Mouse (Mus musculus) stomach, embryonic 14.5 days (tissue): Measurements from ENCODE around the gene Rbp4. TPM values are rescaled to one million over a fixed set of nuclear protein-coding genes. Genes with fewer than 3 reads are reported as not detected.

ENCODE experiments used
- ATAC-seq: fragments of 200-750 bp; cut with Nextera tagmentation; 2 replicates; pipeline ENCODE4 v1.8.0; 2017; ENCODE audit warnings: low read depth, moderate TSS enrichment; ENCODE audit not compliant: insufficient number of reproducible peaks, insufficient read depth, low FRiP score
- H3K27ac ChIP-seq: fragments of 300-500 bp; sonication (generic); 2 replicates; pipeline ENCODE4 v1.5.1; 2014; ENCODE audit warnings: mild to moderate bottlenecking, low read length, moderate library complexity, mixed read lengths
- H3K27me3 ChIP-seq: fragments of 300-500 bp; sonication (generic); 2 replicates; pipeline ENCODE4 v1.6.1; 2014; ENCODE audit warnings: low read length, control low read depth, mixed read lengths; ENCODE audit not compliant: control insufficient read depth, insufficient read depth
- H3K36me3 ChIP-seq: fragments of 300-500 bp; sonication (generic); 2 replicates; pipeline ENCODE4 v1.6.1; 2014; ENCODE audit warnings: mild to moderate bottlenecking, control low read depth, low read length, moderate library complexity, mixed read lengths; ENCODE audit not compliant: control insufficient read depth, insufficient read depth
- H3K4me1 ChIP-seq: fragments of 300-500 bp; sonication (generic); 2 replicates; pipeline ENCODE4 v1.6.1; 2014; ENCODE audit warnings: low read length, control low read depth, mixed read lengths; ENCODE audit not compliant: control insufficient read depth, insufficient read depth
- H3K4me2 ChIP-seq: fragments of 300-500 bp; sonication (generic); replicated peaks from 2 replicates; pipeline ENCODE4 v1.6.1; 2014; ENCODE audit warnings: low read depth, low read length, control low read depth
- H3K4me3 ChIP-seq: fragments of 300-500 bp; sonication (generic); 2 replicates; pipeline ENCODE4 v1.5.1; 2014; ENCODE audit warnings: low read depth, low read length, control low read depth
- H3K9ac ChIP-seq: fragments of 300-500 bp; sonication (generic); replicated peaks from 2 replicates; pipeline ENCODE4 v1.6.1; 2014; ENCODE audit warnings: low read depth, mild to moderate bottlenecking, control low read depth, low read length, moderate library complexity, mixed read lengths
- H3K9me3 ChIP-seq: fragments of 300-500 bp; sonication (generic); 2 replicates; pipeline ENCODE4 v1.6.1; 2016; ENCODE audit warnings: low read depth, low read length, control low read depth; ENCODE audit not compliant: control insufficient read depth
- WGBS: fragments of 180-500 bp; shearing (Covaris S2); extraction: QIAGEN DNeasy Blood & Tissue Kit; methylation state at CpG from one replicate; pipeline ENCODE4 v1.1.7; 2014; 5-methylcytosine and 5-hydroxymethylcytosine counted together
- polyA plus RNA-seq: library from polyadenylated mRNA; unstranded; fragments of >200 nt; fragmentation: Nextera tagmentation; extraction: Ambion mirVana; gene quantifications from 2 replicates; pipeline ENCODE4 v1.2.1, GENCODE M21; 2014

Rbp4 gene
- polyA plus RNA-seq, 1 experiment from 2014 or later = 19.9 TPM

GRCm38 (mm10) chr19:38109506-38110242 is 15.4 kb downstream of the Rbp4 start:
- WGBS = 88% methylated on average over 15 of the region's 15 CpGs
- Histone ChIP-seq H3K27ac (no peak overlapping the region), H3K4me2 (no peak overlapping the region)

DNA sequence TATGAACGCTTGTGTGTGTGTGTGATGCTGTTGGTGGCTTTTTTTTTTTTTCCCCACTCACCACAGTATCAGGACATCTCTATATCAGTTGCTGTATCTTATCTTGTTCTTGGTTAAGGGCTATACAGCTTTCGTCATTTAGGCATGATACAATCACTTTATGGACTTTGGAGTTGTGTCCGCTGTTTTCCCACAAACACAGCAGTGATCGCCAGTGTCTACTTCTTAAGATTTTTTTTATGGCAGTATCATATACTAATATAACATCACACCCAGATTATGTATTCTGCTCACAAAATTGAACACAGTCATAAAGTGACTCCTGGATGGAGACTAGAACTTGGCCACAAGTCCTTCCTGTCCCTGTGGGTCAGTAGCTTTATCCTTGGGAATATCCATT is 17.2 kb downstream of the Rbp4 start:
- H3K9me3 ChIP-seq = no peaks in the 10 kb centered on the region
- no peak overlapping the region for H3K4me2 ChIP-seq
- H3K4me1 ChIP-seq = 0 out of 2 replicates have a peak, but pooled peaks cover 5% of the 10 kb centered on the region
- no peak overlapping the region for H3K9ac ChIP-seq
- no peaks in the 10 kb centered on the region for H3K36me3 ChIP-seq
- no peak overlapping the region for H3K27ac ChIP-seq
- H3K27me3 ChIP-seq = no peaks in the 10 kb centered on the region; the same call in 1 of the 2 replicates
- H3K4me3 ChIP-seq = no peak overlapping the region
- no peak for ATAC-seq
- 90% methylated on average over 4 of the region's 4 CpGs for WGBS

More at GRCm38 (mm10) chr19:38109506-38110242, 15.4 kb downstream of the Rbp4 start:
- Histone ChIP-seq H3K9me3 (no peaks in the 10 kb centered on the region), H3K4me3 (no peak overlapping the region), H3K4me1 (0 out of 2 replicates have a peak, but pooled peaks cover 5% of the 10 kb centered on the region), H3K27me3 (no peaks in the 10 kb centered on the region; the same call in 1 of the 2 replicates), H3K9ac (no peak overlapping the region), H3K36me3 (no peaks in the 10 kb centered on the region)
- no peak for ATAC-seq

DNA sequence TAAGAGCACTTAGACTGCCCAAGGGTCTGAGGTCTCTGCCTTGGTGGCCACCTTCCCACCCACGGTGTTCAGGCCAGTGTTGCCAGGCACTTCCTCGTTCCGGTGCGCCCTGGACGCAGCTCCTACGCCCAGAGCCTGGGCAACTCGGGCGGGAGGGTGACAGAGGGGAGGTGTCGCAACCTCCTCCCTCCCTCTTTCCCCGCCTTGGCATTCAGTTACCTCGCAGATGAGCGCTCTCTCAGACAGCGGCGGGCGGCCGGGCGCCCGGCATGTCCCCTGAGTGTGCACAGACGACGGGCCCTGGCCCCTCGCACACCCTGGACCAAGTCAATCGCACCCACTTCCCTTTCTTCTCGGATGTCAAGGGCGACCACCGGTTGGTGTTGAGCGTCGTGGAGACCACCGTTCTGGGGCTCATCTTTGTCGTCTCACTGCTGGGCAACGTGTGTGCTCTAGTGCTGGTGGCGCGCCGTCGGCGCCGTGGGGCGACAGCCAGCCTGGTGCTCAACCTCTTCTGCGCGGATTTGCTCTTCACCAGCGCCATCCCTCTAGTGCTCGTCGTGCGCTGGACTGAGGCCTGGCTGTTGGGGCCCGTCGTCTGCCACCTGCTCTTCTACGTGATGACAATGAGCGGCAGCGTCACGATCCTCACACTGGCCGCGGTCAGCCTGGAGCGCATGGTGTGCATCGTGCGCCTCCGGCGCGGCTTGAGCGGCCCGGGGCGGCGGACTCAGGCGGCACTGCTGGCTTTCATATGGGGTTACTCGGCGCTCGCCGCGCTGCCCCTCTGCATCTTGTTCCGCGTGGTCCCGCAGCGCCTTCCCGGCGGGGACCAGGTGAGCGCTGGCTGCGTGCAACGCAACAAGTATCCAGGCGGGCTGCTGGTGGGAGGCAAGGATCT is 28.0 kb downstream of the Rbp4 start, which contains the start of gene Ffar4:
Gene Ffar4 (plus strand): TSS at position 214 of the 901 bp plus-strand sequence.
- no peaks in the 10 kb centered on the region for H3K36me3 ChIP-seq
- H3K4me1 ChIP-seq = no peaks in the 10 kb centered on the region
- peak within 1 kb of the TSS; percentile 29 for H3K4me3 ChIP-seq
- H3K27ac ChIP-seq = no peak within 1 kb of the TSS
- H3K4me2 ChIP-seq = peak within 1 kb of the TSS; percentile 59
- no peak within 1 kb of the TSS for H3K9ac ChIP-seq
- ATAC-seq = peak; percentile 70
- under 1% methylated on average over 77 of the region's 77 CpGs for WGBS
- H3K9me3 ChIP-seq = no peaks in the 10 kb centered on the region
- H3K27me3 ChIP-seq = peaks cover 16% of the 10 kb centered on the region

DNA sequence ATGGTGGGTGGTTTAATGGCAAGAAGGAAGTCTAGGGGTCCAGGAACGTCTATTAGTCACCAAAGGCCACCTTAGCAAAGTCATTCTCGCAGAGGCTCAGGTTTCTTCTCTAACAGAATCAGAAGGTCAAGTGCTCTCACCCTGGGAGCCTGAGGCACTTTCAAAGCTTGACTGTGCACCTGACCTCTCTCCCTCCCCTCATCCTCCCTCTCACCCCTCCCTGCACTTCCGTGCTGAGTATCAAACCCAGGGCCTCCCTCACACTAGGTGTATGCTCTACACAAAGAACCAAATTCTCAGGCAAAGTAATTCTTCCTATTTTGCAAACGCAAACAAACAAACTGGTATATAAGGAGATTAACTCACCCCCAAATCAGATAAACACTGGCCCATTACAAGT is 28.9 kb downstream of the Rbp4 start:
- H3K4me1 ChIP-seq = no peaks in the 10 kb centered on the region
- ATAC-seq = no peak
- H3K9me3 ChIP-seq = no peaks in the 10 kb centered on the region
- WGBS = 23% methylated on average over 4 of the region's 4 CpGs
- no peak overlapping the region for H3K27ac ChIP-seq
- no peaks in the 10 kb centered on the region for H3K36me3 ChIP-seq
- peaks cover 16% of the 10 kb centered on the region for H3K27me3 ChIP-seq
- no peak overlapping the region for H3K4me2 ChIP-seq
- no peak overlapping the region for H3K4me3 ChIP-seq
- no peak overlapping the region for H3K9ac ChIP-seq

DNA sequence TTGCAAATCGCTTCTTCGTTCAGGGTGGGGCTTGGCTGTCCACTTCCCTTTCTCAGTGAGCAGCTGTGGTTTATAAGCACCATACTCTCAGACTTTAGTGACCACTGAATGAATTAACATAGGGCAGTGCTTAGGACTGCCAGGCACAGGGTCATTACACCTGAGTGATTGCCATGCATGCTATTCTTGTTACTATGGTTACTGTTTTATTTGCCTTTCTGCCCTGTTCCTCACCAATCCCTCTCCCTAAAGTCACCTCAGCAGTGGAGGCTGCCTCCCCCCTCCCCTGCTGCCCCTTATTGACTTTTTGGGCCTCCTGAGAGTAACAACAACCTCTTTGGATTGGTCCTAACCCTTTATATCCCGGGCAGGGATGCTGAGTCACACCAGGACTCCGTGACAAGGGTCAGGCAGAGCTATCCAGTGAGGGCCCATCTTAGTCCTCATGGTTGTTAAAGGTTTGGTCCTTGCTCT is 33.5 kb downstream of the Rbp4 start:
- Histone ChIP-seq H3K4me2 (no peak overlapping the region), H3K4me3 (no peak overlapping the region), H3K27ac (peak overlapping the region; percentile 52; the same call in 1 of the 2 replicates), H3K9me3 (no peaks in the 10 kb centered on the region), H3K36me3 (no peaks in the 10 kb centered on the region), H3K9ac (no peak overlapping the region), H3K27me3 (peaks cover 7% of the 10 kb centered on the region), H3K4me1 (0 out of 2 replicates have a peak, but pooled peaks cover 4% of the 10 kb centered on the region)
- peak; percentile 83 for ATAC-seq
- 36% methylated on average over 4 of the region's 4 CpGs for WGBS

DNA sequence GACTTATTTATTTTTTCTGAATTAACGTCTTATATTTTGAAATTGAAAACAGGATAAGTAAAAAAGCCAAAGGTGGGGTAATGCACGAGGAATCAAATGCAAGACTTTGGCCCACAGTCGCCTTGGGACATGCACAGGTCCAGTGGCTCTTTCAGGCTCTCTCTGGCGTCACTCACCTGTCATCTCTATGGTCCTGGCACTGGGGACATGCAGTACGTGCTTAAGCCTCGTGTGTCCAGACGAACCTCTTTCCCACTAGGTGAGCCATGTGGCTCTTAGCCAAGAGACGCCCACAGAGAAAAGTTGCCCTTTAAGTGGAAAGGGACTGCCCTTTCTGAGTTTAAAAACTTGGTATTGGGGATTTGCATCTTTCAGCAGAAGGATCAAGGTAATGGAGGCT is 35.7 kb downstream of the Rbp4 start:
- Histone ChIP-seq H3K9me3 (no peaks in the 10 kb centered on the region), H3K4me1 (0 out of 2 replicates have a peak, but pooled peaks cover 4% of the 10 kb centered on the region), H3K27me3 (no peaks in the 10 kb centered on the region), H3K36me3 (no peaks in the 10 kb centered on the region), H3K9ac (no peak overlapping the region), H3K27ac (no peak overlapping the region), H3K4me3 (no peak overlapping the region), H3K4me2 (no peak overlapping the region)
- WGBS = 86% methylated on average over 8 of the region's 8 CpGs
- ATAC-seq = no peak

GRCm38 (mm10) chr19:38086948-38087551 is 38.0 kb downstream of the Rbp4 start:
- H3K27ac ChIP-seq = no peak overlapping the region
- ATAC-seq = peak; percentile 60; the same call in 1 of the 2 replicates
- 48% methylated on average over 11 of the region's 11 CpGs for WGBS
- 0 out of 2 replicates have a peak, but pooled peaks cover 4% of the 10 kb centered on the region for H3K4me1 ChIP-seq
- H3K27me3 ChIP-seq = no peaks in the 10 kb centered on the region
- no peaks in the 10 kb centered on the region for H3K9me3 ChIP-seq
- H3K4me3 ChIP-seq = no peak overlapping the region
- H3K36me3 ChIP-seq = no peaks in the 10 kb centered on the region
- H3K4me2 ChIP-seq = no peak overlapping the region
- H3K9ac ChIP-seq = no peak overlapping the region

GRCm38 (mm10) chr19:38085841-38086240 is 39.2 kb downstream of the Rbp4 start:
- H3K4me2 ChIP-seq = no peak overlapping the region
- ATAC-seq = no peak
- no peak overlapping the region for H3K9ac ChIP-seq
- 0 out of 2 replicates have a peak, but pooled peaks cover 4% of the 10 kb centered on the region for H3K4me1 ChIP-seq
- no peaks in the 10 kb centered on the region for H3K9me3 ChIP-seq
- WGBS = 90% methylated on average over 4 of the region's 4 CpGs
- no peak overlapping the region for H3K27ac ChIP-seq
- no peaks in the 10 kb centered on the region for H3K36me3 ChIP-seq
- no peaks in the 10 kb centered on the region for H3K27me3 ChIP-seq
- H3K4me3 ChIP-seq = no peak overlapping the region
